Mouse (Mus musculus): ENCODE data around the gene Zbtb8a.
A peak's percentile ranks its signal among the peaks of the same experiment; 100 is the strongest.
"Not testable (repeated sequence)": the region's sequence is repeated elsewhere in the genome, so short reads cannot be mapped to it uniquely, and the experiment has no call there.

Zbtb8a gene

GRCm38 (mm10) chr4:129377601-129378390, at the start of gene Zbtb8a:
TSS of gene Zbtb8a (minus strand) at chr4:129378116.
- peak; percentile 47 for DNase-seq

- no peak for DNase-seq
Observed at GRCm38 (mm10) chr4:129418321-129418720, 40.4 kb upstream of the Zbtb8a start.

GRCm38 (mm10) chr4:129416478-129416877, 38.6 kb upstream of the Zbtb8a start:
- DNase-seq, result no peak

- DNase-seq, result no peak
Observed at GRCm38 (mm10) chr4:129415892-129416291, 38.0 kb upstream of the Zbtb8a start.

GRCm38 (mm10) chr4:129410991-129411390, 33.1 kb upstream of the Zbtb8a start:
- no peak for DNase-seq

GRCm38 (mm10) chr4:129410532-129410931, 32.6 kb upstream of the Zbtb8a start:
- not testable (repeated sequence) for DNase-seq

- DNase-seq, result peak; percentile 16
Observed at GRCm38 (mm10) chr4:129406447-129406846, 28.5 kb upstream of the Zbtb8a start.

- DNase-seq, result no peak
Observed at GRCm38 (mm10) chr4:129399813-129400212, 21.9 kb upstream of the Zbtb8a start.

GRCm38 (mm10) chr4:129396960-129397359, 19.0 kb upstream of the Zbtb8a start:
- no peak for DNase-seq

GRCm38 (mm10) chr4:129394089-129394870, 16.4 kb upstream of the Zbtb8a start:
- DNase-seq, result no peak

GRCm38 (mm10) chr4:129390936-129391557, 13.1 kb upstream of the Zbtb8a start:
- no peak for DNase-seq

- no peak for DNase-seq
Observed at GRCm38 (mm10) chr4:129390216-129390743, 12.4 kb upstream of the Zbtb8a start.

GRCm38 (mm10) chr4:129388404-129388803, 10.5 kb upstream of the Zbtb8a start:
- DNase-seq, result no peak

GRCm38 (mm10) chr4:129386989-129387388, 9.1 kb upstream of the Zbtb8a start:
- DNase-seq, result no peak

- DNase-seq, result no peak
Observed at GRCm38 (mm10) chr4:129386269-129386946, 8.5 kb upstream of the Zbtb8a start.

- DNase-seq, result no peak
Observed at GRCm38 (mm10) chr4:129385685-129386084, 7.8 kb upstream of the Zbtb8a start.

- DNase-seq, result no peak
Observed at GRCm38 (mm10) chr4:129384440-129384839, 6.5 kb upstream of the Zbtb8a start.

- DNase-seq, result no peak
Observed at GRCm38 (mm10) chr4:129383586-129383985, 5.7 kb upstream of the Zbtb8a start.

GRCm38 (mm10) chr4:129382488-129382887, 4.6 kb upstream of the Zbtb8a start:
- no peak for DNase-seq

- DNase-seq, result no peak
Observed at GRCm38 (mm10) chr4:129382029-129382428, 4.1 kb upstream of the Zbtb8a start.

GRCm38 (mm10) chr4:129381148-129381547, 3.2 kb upstream of the Zbtb8a start:
- no peak for DNase-seq

GRCm38 (mm10) chr4:129379805-129380204, 1.9 kb upstream of the Zbtb8a start:
- no peak for DNase-seq
